Mouse (Mus musculus) forebrain, embryonic 11.5 days (tissue): ENCODE data around the gene Cul4b. TPM values are rescaled to one million over a fixed set of nuclear protein-coding genes. Genes with fewer than 3 reads are reported as not detected.
"Not testable (repeated sequence)": the region's sequence is repeated elsewhere in the genome, so short reads cannot be mapped to it uniquely, and the experiment has no call there.

Experiments
- ATAC-seq: fragments of 200-750 bp; cut with Nextera tagmentation; replicated peaks from 2 replicates; pipeline ENCODE4 v1.8.0; 2017; ENCODE audit warnings: moderate TSS enrichment; ENCODE audit not compliant: low FRiP score
- DNase-seq: peaks from one replicate; pipeline ENCODE4 v3.0.0-alpha.2; 2017; ENCODE audit warnings: low spot score
- H3K27ac ChIP-seq: fragments of 300-500 bp; sonication (generic); 2 replicates; pipeline ENCODE4 v1.5.1; 2014; ENCODE audit warnings: low read depth, low read length
- H3K27me3 ChIP-seq: fragments of 300-500 bp; sonication (generic); 2 replicates; pipeline ENCODE4 v1.6.1; 2014; ENCODE audit warnings: mild to moderate bottlenecking, low read length, mixed read lengths; ENCODE audit not compliant: control insufficient read depth, insufficient read depth
- H3K36me3 ChIP-seq: fragments of 300-500 bp; sonication (generic); 2 replicates; pipeline ENCODE4 v1.6.1; 2014; ENCODE audit warnings: mild to moderate bottlenecking, low read length, moderate library complexity, mixed read lengths; ENCODE audit not compliant: control insufficient read depth, insufficient read depth
- H3K4me1 ChIP-seq: fragments of 300-500 bp; sonication (generic); replicated peaks from 2 replicates; pipeline ENCODE4 v1.6.1; 2014; ENCODE audit warnings: low read length, mixed read lengths; ENCODE audit not compliant: control insufficient read depth, insufficient read depth
- H3K4me2 ChIP-seq: fragments of 300-500 bp; sonication (generic); 2 replicates; pipeline ENCODE4 v1.6.1; 2014; ENCODE audit warnings: low read depth, mild to moderate bottlenecking, low read length, moderate library complexity, mixed read lengths; ENCODE audit not compliant: severe bottlenecking
- H3K4me3 ChIP-seq: fragments of 300-500 bp; sonication (generic); 2 replicates; pipeline ENCODE4 v1.5.1; 2014; ENCODE audit warnings: low read depth, low read length
- H3K9ac ChIP-seq: fragments of 300-500 bp; sonication (generic); 2 replicates; pipeline ENCODE4 v1.6.1; 2014; ENCODE audit warnings: low read length
- H3K9me3 ChIP-seq: fragments of 300-500 bp; sonication (generic); 2 replicates; pipeline ENCODE4 v1.6.1; 2016; ENCODE audit warnings: low read length, mixed read lengths; ENCODE audit not compliant: control insufficient read depth
- WGBS: fragments of 180-500 bp; shearing (Covaris S2); extraction: QIAGEN DNeasy Blood & Tissue Kit; methylation state at CpG from one replicate; pipeline ENCODE4 v1.1.7; 2014; 5-methylcytosine and 5-hydroxymethylcytosine counted together
- polyA plus RNA-seq: library from polyadenylated mRNA; unstranded; fragments of >200 nt; fragmentation: Nextera tagmentation; extraction: Ambion mirVana; gene quantifications from 2 replicates; pipeline ENCODE4 v1.2.1, GENCODE M21; 2014

The Cul4b gene
- polyA plus RNA-seq, 1 experiment from 2014 or later = 51.7 TPM

- H3K9me3 ChIP-seq = no peaks in the 10 kb centered on the region
- H3K27me3 ChIP-seq = no peaks in the 10 kb centered on the region
- H3K27ac ChIP-seq = no peak overlapping the region
- DNase-seq = no peak
- 66% methylated on average over 6 of the region's 6 CpGs for WGBS
- no peak overlapping the region for H3K4me3 ChIP-seq
- H3K4me2 ChIP-seq = no peak overlapping the region
- H3K9ac ChIP-seq = no peak overlapping the region
- no peak for ATAC-seq
- H3K36me3 ChIP-seq = no peaks in the 10 kb centered on the region
- H3K4me1 ChIP-seq = no peaks in the 10 kb centered on the region
Measured at GRCm38 (mm10) chrX:38566521-38567205, 9.3 kb downstream of the Cul4b start.

DNA sequence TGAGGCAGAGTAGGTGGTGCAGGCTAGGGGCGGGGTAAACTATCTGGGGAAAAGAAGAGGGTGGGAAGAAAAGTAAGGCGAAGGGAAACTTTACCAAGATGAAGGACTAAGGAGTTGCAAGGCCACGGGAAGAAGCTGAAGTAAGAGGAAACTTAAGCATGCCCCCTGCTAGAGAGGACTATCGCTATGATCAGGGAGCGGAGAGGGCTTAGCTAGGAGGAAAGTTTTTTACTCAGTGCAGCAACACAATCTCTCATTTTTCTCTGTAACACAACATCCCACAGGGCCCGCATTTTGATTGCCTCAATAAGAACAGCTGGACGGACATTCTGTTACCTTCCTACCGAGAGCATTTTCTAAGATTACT is 10.8 kb downstream of the Cul4b start:
- ATAC-seq = no peak
- Histone ChIP-seq H3K27me3 (no peaks in the 10 kb centered on the region), H3K9me3 (no peaks in the 10 kb centered on the region), H3K4me1 (no peaks in the 10 kb centered on the region), H3K9ac (peak overlapping the region; percentile 48), H3K27ac (peak overlapping the region; percentile 37; the same call in 1 of the 2 replicates), H3K4me3 (peak overlapping the region; percentile 45), H3K36me3 (no peaks in the 10 kb centered on the region), H3K4me2 (peak overlapping the region; percentile 32)
- no peak for DNase-seq
- 18% methylated on average over 8 of the region's 8 CpGs for WGBS

DNA sequence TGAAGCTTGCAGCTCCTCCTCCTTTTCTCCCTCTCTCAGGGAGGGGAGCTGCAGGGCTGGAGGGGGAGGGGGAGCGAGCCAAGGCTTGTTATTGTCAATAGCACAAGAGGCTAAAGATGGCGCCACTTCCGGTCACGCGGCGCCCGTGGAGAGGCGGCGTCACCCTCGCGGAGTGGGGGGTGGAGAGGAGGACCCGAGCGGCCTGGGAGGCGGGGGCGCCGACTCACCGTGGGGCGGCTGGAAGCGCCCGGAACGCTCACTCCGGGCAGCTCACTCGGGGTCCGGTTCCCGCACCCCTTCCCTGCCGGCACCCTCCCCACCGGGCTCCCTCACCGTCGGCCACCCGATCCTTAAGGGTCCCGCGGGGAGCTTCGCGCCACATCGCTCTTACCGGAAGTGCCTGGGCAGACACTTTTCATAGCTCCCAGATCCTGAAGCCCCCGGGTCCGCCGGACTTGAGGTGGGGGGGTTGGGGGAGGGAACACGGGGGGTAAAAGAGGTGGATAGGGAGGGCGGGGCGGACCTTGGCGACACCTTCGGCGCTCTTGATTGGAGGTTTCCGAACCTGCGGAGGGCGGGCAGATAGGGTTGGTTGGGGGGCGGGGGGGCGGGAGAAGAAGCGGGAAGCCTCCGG is 11.3 kb downstream of the Cul4b start:
- ATAC-seq = peak; percentile 94
- Histone ChIP-seq H3K27ac (peak overlapping the region; percentile 87), H3K4me2 (peak overlapping the region; percentile 60), H3K9me3 (no peaks in the 10 kb centered on the region), H3K36me3 (no peaks in the 10 kb centered on the region), H3K27me3 (no peaks in the 10 kb centered on the region), H3K4me3 (peak overlapping the region; percentile 45), H3K4me1 (no peaks in the 10 kb centered on the region), H3K9ac (peak overlapping the region; percentile 68)
- 19% methylated on average over 30 of the region's 52 CpGs for WGBS
- peak; percentile 91 for DNase-seq

GRCm38 (mm10) chrX:38563941-38564541 is 12.0 kb downstream of the Cul4b start:
- no peaks in the 10 kb centered on the region for H3K9me3 ChIP-seq
- H3K4me3 ChIP-seq = peak overlapping the region; percentile 45
- DNase-seq = peak; percentile 46
- H3K27ac ChIP-seq = peak overlapping the region; percentile 87
- no peaks in the 10 kb centered on the region for H3K27me3 ChIP-seq
- H3K4me2 ChIP-seq = peak overlapping the region; percentile 60
- H3K9ac ChIP-seq = peak overlapping the region; percentile 68
- no peaks in the 10 kb centered on the region for H3K4me1 ChIP-seq
- 17% methylated on average over 10 of the region's 19 CpGs for WGBS
- no peak for ATAC-seq
- H3K36me3 ChIP-seq = no peaks in the 10 kb centered on the region

GRCm38 (mm10) chrX:38553255-38553654 is 22.7 kb downstream of the Cul4b start:
- no peak overlapping the region for H3K4me3 ChIP-seq
- no peaks in the 10 kb centered on the region for H3K27me3 ChIP-seq
- no peaks in the 10 kb centered on the region for H3K4me1 ChIP-seq
- H3K4me2 ChIP-seq = no peak overlapping the region
- DNase-seq (no peak), ATAC-seq (no peak)
- no peaks in the 10 kb centered on the region for H3K9me3 ChIP-seq
- H3K27ac ChIP-seq = no peak overlapping the region
- no peaks in the 10 kb centered on the region; the same call in 1 of the 2 replicates for H3K36me3 ChIP-seq
- H3K9ac ChIP-seq = no peak overlapping the region

GRCm38 (mm10) chrX:38514556-38514955 is 61.4 kb downstream of the Cul4b start:
- Histone ChIP-seq H3K27ac (no peak overlapping the region), H3K9ac (no peak overlapping the region), H3K4me3 (no peak overlapping the region), H3K4me2 (no peak overlapping the region), H3K36me3 (no peaks in the 10 kb centered on the region), H3K27me3 (no peaks in the 10 kb centered on the region), H3K4me1 (no peaks in the 10 kb centered on the region), H3K9me3 (no peaks in the 10 kb centered on the region)
- 3% methylated on average over 7 of the region's 7 CpGs for WGBS
- DNase-seq (peak; percentile 64), ATAC-seq (no peak)

DNA sequence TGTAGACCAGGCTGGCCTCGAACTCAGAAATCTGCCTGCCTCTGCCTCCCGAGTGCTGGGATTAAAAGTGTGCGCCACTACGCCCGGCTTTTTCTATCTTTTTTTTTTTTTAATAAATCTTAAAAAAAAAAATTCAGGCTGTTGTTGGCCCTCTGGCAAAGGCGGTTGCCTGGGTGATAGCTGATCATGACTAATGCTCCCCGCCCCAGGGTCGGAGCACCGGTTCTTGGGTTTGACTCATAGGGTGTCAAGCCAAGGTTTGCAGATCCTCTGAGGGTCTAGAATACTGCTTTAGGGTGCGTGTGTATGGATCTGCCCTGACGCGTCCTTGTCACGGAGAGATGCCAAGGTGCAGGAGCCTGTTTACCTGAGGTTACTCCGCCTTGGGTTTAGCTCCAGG is 71.2 kb downstream of the Cul4b start:
- H3K9me3 ChIP-seq = no peaks in the 10 kb centered on the region
- no peak for ATAC-seq
- H3K9ac ChIP-seq = no peak overlapping the region
- 91% methylated on average over 13 of the region's 14 CpGs for WGBS
- H3K4me3 ChIP-seq = no peak overlapping the region
- H3K27ac ChIP-seq = no peak overlapping the region
- H3K27me3 ChIP-seq = no peaks in the 10 kb centered on the region
- no peaks in the 10 kb centered on the region for H3K4me1 ChIP-seq
- H3K4me2 ChIP-seq = no peak overlapping the region
- DNase-seq = no peak
- no peaks in the 10 kb centered on the region for H3K36me3 ChIP-seq

DNA sequence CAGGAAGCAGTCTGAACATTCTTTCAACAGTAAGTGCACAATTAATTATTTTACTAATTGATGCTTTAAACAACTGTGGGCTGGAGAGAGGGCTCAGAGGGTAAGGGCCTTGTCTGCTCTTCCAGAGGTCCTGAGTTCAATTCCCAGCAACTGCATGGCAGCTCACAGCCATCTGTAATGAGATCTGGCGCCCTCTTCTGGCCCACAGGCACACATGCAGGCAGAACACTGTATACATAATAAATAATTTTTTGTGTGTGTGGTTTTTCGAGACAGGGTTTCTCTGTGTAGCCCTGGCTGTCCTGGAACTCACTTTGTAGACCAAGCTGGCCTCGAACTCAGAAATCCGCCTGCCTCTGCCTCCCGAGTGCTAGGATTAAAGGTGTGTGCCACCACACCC is 73.8 kb downstream of the Cul4b start:
- not testable (repeated sequence) for H3K27me3 ChIP-seq, ATAC-seq, H3K27ac ChIP-seq, H3K9me3 ChIP-seq, H3K4me2 ChIP-seq, DNase-seq, H3K9ac ChIP-seq, H3K36me3 ChIP-seq, H3K4me3 ChIP-seq, H3K4me1 ChIP-seq
- 73% methylated on average over 5 of the region's 5 CpGs for WGBS
